Mouse (Mus musculus) liver, adult 2 months (tissue): ENCODE results near the gene Fam213a.

Experiments used
- CTCF ChIP-seq: fragments of 200-500 bp; IDR thresholded peaks from 2 replicates; pipeline ENCODE4 v1.5.1; 2011; ENCODE audit warnings: low read depth, low read length, control low read depth
- POLR2A ChIP-seq: fragments of 200-500 bp; IDR thresholded peaks from 2 replicates; pipeline ENCODE4 v1.6.1; 2011; ENCODE audit warnings: low read length, control low read depth; ENCODE audit not compliant: insufficient read depth; ENCODE audit errors: extremely low read depth

DNA sequence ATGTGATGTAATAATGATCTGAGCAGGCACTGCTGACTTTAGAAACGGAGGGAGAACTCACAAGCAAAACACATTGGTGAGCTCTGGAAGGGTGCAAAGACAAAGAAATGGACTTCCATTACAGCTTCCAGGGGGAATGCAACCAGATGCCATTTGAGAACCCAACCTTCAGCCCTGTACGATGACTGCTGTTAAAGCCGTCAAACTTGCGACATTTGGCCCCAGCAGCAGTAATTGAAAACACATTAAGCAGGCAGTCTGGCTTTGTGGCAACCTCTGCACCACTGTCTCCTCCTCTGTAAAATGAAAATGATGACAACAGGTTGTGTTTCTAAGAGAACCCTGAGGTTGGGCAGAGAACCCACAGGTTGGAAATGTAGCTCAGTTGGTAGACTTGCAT, 12.8 kb downstream of the Fam213a start:
- no peak for TF ChIP-seq POLR2A
- no peak for TF ChIP-seq CTCF
